Mouse (Mus musculus): ENCODE results near the gene Acot1. TPM values are rescaled to one million over a fixed set of nuclear protein-coding genes. Genes with fewer than 3 reads are reported as not detected.
"Not testable (repeated sequence)": the region's sequence is repeated elsewhere in the genome, so short reads cannot be mapped to it uniquely, and the experiment has no call there.

Gene Acot1
- polyA plus RNA-seq, 1 experiment from 2014 or later: 31.0 TPM

GRCm38 (mm10) chr12:84029043-84029442 lies 19.8 kb downstream of the Acot1 start:
- H3K27me3 ChIP-seq (ENCODE audit: control insufficient read depth, insufficient read depth, low read length); H3K4me2 ChIP-seq (ENCODE audit: low read depth, low read length); ATAC-seq (replicated peaks; ENCODE audit: extremely low read depth, insufficient read depth, low FRiP score); H3K36me3 ChIP-seq (ENCODE audit: control insufficient read depth, insufficient read depth); H3K9ac ChIP-seq (ENCODE audit: low read length); H3K27ac ChIP-seq (ENCODE audit: low read length); H3K4me1 ChIP-seq (ENCODE audit: control insufficient read depth, insufficient read depth, low read length); H3K9me3 ChIP-seq (replicated peaks; ENCODE audit: control insufficient read depth, low read length); H3K4me3 ChIP-seq (ENCODE audit: low read length): not testable (repeated sequence)
- 90% methylated on average over 1 of the region's 1 CpGs for WGBS

- Histone ChIP-seq H3K27ac (ENCODE audit: low read length) (no peak overlapping the region), H3K4me1 (ENCODE audit: control insufficient read depth, insufficient read depth, low read length) (no peaks in the 10 kb centered on the region), H3K4me3 (ENCODE audit: low read length) (no peak overlapping the region), H3K36me3 (ENCODE audit: control insufficient read depth, insufficient read depth) (no peaks in the 10 kb centered on the region), H3K4me2 (ENCODE audit: low read depth, low read length) (no peak overlapping the region), H3K27me3 (ENCODE audit: control insufficient read depth, insufficient read depth, low read length) (no peaks in the 10 kb centered on the region), H3K9me3 (replicated peaks; ENCODE audit: control insufficient read depth, low read length) (no peaks in the 10 kb centered on the region), H3K9ac (ENCODE audit: low read length) (no peak overlapping the region)
- ATAC-seq (replicated peaks; ENCODE audit: extremely low read depth, insufficient read depth, low FRiP score): 0 out of 2 replicates have a peak, but pooled peaks have one; percentile 63
- WGBS: 54% methylated on average over 4 of the region's 4 CpGs
Observed at GRCm38 (mm10) chr12:84030659-84031332, 21.5 kb downstream of the Acot1 start.

- H3K27ac ChIP-seq (ENCODE audit: low read length): no peak overlapping the region
- no peaks in the 10 kb centered on the region for H3K9me3 ChIP-seq (replicated peaks; ENCODE audit: control insufficient read depth, low read length)
- H3K27me3 ChIP-seq (ENCODE audit: control insufficient read depth, insufficient read depth, low read length): no peaks in the 10 kb centered on the region
- WGBS: 90% methylated on average over 4 of the region's 4 CpGs
- no peaks in the 10 kb centered on the region for H3K36me3 ChIP-seq (ENCODE audit: control insufficient read depth, insufficient read depth)
- H3K9ac ChIP-seq (ENCODE audit: low read length): no peak overlapping the region
- H3K4me2 ChIP-seq (ENCODE audit: low read depth, low read length): no peak overlapping the region
- no peak for ATAC-seq (replicated peaks; ENCODE audit: extremely low read depth, insufficient read depth, low FRiP score)
- no peaks in the 10 kb centered on the region for H3K4me1 ChIP-seq (ENCODE audit: control insufficient read depth, insufficient read depth, low read length)
- H3K4me3 ChIP-seq (ENCODE audit: low read length): no peak overlapping the region
Observed at GRCm38 (mm10) chr12:84032854-84033253, 23.6 kb downstream of the Acot1 start.

- H3K27me3 ChIP-seq (ENCODE audit: control insufficient read depth, insufficient read depth, low read length); H3K4me2 ChIP-seq (ENCODE audit: low read depth, low read length); ATAC-seq (replicated peaks; ENCODE audit: extremely low read depth, insufficient read depth, low FRiP score); H3K36me3 ChIP-seq (ENCODE audit: control insufficient read depth, insufficient read depth); H3K27ac ChIP-seq (ENCODE audit: low read length); H3K9me3 ChIP-seq (replicated peaks; ENCODE audit: control insufficient read depth, low read length); H3K9ac ChIP-seq (ENCODE audit: low read length); H3K4me1 ChIP-seq (ENCODE audit: control insufficient read depth, insufficient read depth, low read length); H3K4me3 ChIP-seq (ENCODE audit: low read length): not testable (repeated sequence)
- 71% methylated on average over 2 of the region's 2 CpGs for WGBS
Observed at GRCm38 (mm10) chr12:84033302-84033701, 24.0 kb downstream of the Acot1 start.

- H3K27me3 ChIP-seq (ENCODE audit: control insufficient read depth, insufficient read depth, low read length): no peaks in the 10 kb centered on the region
- WGBS: 54% methylated on average over 4 of the region's 4 CpGs
Observed at GRCm38 (mm10) chr12:84034108-84034507, 24.8 kb downstream of the Acot1 start.

GRCm38 (mm10) chr12:84038241-84038640 lies 29.0 kb downstream of the Acot1 start, which contains the start of gene Acot4:
Gene Acot4 (plus strand): TSS chr12:84038379.
- ATAC-seq (replicated peaks; ENCODE audit: extremely low read depth, insufficient read depth, low FRiP score); H3K27me3 ChIP-seq (ENCODE audit: control insufficient read depth, insufficient read depth, low read length); H3K4me1 ChIP-seq (ENCODE audit: control insufficient read depth, insufficient read depth, low read length); H3K36me3 ChIP-seq (ENCODE audit: control insufficient read depth, insufficient read depth); H3K9me3 ChIP-seq (replicated peaks; ENCODE audit: control insufficient read depth, low read length); H3K27ac ChIP-seq (ENCODE audit: low read length): not testable (repeated sequence)
- Histone ChIP-seq H3K4me3 (ENCODE audit: low read length) (peak within 1 kb of the TSS; percentile 56), H3K9ac (ENCODE audit: low read length) (peak within 1 kb of the TSS; percentile 73), H3K4me2 (ENCODE audit: low read depth, low read length) (peak within 1 kb of the TSS; percentile 76)
- 9% methylated on average over 23 of the region's 32 CpGs for WGBS

More at GRCm38 (mm10) chr12:84034108-84034507, 24.8 kb downstream of the Acot1 start:
- no peaks in the 10 kb centered on the region; the same call in 1 of the 2 replicates for H3K4me1 ChIP-seq (ENCODE audit: control insufficient read depth, insufficient read depth, low read length)
- no peaks in the 10 kb centered on the region for H3K9me3 ChIP-seq (replicated peaks; ENCODE audit: control insufficient read depth, low read length)
- no peaks in the 10 kb centered on the region for H3K36me3 ChIP-seq (ENCODE audit: control insufficient read depth, insufficient read depth)
- no peak overlapping the region for H3K4me2 ChIP-seq (ENCODE audit: low read depth, low read length)
- no peak overlapping the region for H3K4me3 ChIP-seq (ENCODE audit: low read length)
- no peak for ATAC-seq (replicated peaks; ENCODE audit: extremely low read depth, insufficient read depth, low FRiP score)
- no peak overlapping the region for H3K27ac ChIP-seq (ENCODE audit: low read length)
- no peak overlapping the region for H3K9ac ChIP-seq (ENCODE audit: low read length)

- not testable (repeated sequence) for ATAC-seq (replicated peaks; ENCODE audit: extremely low read depth, insufficient read depth, low FRiP score); H3K36me3 ChIP-seq (ENCODE audit: control insufficient read depth, insufficient read depth); H3K27ac ChIP-seq (ENCODE audit: low read length); H3K27me3 ChIP-seq (ENCODE audit: control insufficient read depth, insufficient read depth, low read length); H3K9me3 ChIP-seq (replicated peaks; ENCODE audit: control insufficient read depth, low read length); H3K4me1 ChIP-seq (ENCODE audit: control insufficient read depth, insufficient read depth, low read length)
- 3% methylated on average over 39 of the region's 39 CpGs for WGBS
- Histone ChIP-seq H3K9ac (ENCODE audit: low read length) (peak within 1 kb of the TSS; percentile 73), H3K4me3 (ENCODE audit: low read length) (peak within 1 kb of the TSS; percentile 56), H3K4me2 (ENCODE audit: low read depth, low read length) (peak within 1 kb of the TSS; percentile 76)
Observed at GRCm38 (mm10) chr12:84038691-84039111, 29.4 kb downstream of the Acot1 start, which contains the start of gene Gm49366. Gene Gm49366 (plus strand): TSS chr12:84038935.

- no peaks in the 10 kb centered on the region for H3K27me3 ChIP-seq (ENCODE audit: control insufficient read depth, insufficient read depth, low read length)
- H3K27ac ChIP-seq (ENCODE audit: low read length): no peak overlapping the region
- ATAC-seq (replicated peaks; ENCODE audit: extremely low read depth, insufficient read depth, low FRiP score): no peak
- no peaks in the 10 kb centered on the region; the same call in 1 of the 2 replicates for H3K4me1 ChIP-seq (ENCODE audit: control insufficient read depth, insufficient read depth, low read length)
- H3K9ac ChIP-seq (ENCODE audit: low read length): no peak overlapping the region
- H3K9me3 ChIP-seq (replicated peaks; ENCODE audit: control insufficient read depth, low read length): peaks cover 3% of the 10 kb centered on the region; the same call in 1 of the 2 replicates
- H3K36me3 ChIP-seq (ENCODE audit: control insufficient read depth, insufficient read depth): no peaks in the 10 kb centered on the region
- H3K4me2 ChIP-seq (ENCODE audit: low read depth, low read length): no peak overlapping the region
- H3K4me3 ChIP-seq (ENCODE audit: low read length): no peak overlapping the region
- WGBS: 81% methylated on average over 5 of the region's 5 CpGs
Observed at GRCm38 (mm10) chr12:84042248-84042647, 33.0 kb downstream of the Acot1 start.

- H3K36me3 ChIP-seq (ENCODE audit: control insufficient read depth, insufficient read depth): no peaks in the 10 kb centered on the region
- ATAC-seq (replicated peaks; ENCODE audit: extremely low read depth, insufficient read depth, low FRiP score): no peak
- peaks cover 9% of the 10 kb centered on the region for H3K9me3 ChIP-seq (replicated peaks; ENCODE audit: control insufficient read depth, low read length)
- 65% methylated on average over 2 of the region's 2 CpGs for WGBS
- H3K27me3 ChIP-seq (ENCODE audit: control insufficient read depth, insufficient read depth, low read length): no peaks in the 10 kb centered on the region
- no peak overlapping the region for H3K27ac ChIP-seq (ENCODE audit: low read length)
- no peak overlapping the region for H3K9ac ChIP-seq (ENCODE audit: low read length)
- H3K4me1 ChIP-seq (ENCODE audit: control insufficient read depth, insufficient read depth, low read length): no peaks in the 10 kb centered on the region
- H3K4me2 ChIP-seq (ENCODE audit: low read depth, low read length): no peak overlapping the region
- no peak overlapping the region for H3K4me3 ChIP-seq (ENCODE audit: low read length)
Observed at GRCm38 (mm10) chr12:84044045-84044444, 34.8 kb downstream of the Acot1 start.

Data from heart, embryonic 16.5 days (tissue).